ENCODE assay signal across 11 mouse cellular contexts in the genomic region with DNA sequence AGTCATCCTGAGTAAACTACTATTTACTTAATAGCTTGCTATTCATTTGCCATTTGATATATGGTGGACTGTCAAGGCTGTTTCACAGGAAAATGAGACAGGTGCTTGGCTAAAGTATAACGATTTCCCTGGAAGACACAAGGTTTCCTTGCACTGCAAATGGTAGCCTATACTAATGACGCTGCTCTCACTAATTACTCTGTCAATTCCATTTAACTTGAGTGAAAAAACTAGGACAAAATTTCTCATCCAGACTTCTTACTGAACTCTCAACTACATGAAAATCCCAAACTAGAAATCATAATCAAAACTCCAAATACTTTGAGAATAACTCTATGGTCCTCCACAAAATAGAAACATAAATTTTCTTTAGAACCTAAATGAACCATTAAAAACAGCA.
"Had no signal": no experiment of that assay in that cellular context is flagged by ENCODE, and none has a peak within 500 bp of the region (broad histone marks: within the 10 kb centered on the region; RNA-seq: fewer than 3 reads in every experiment).

No protein-coding gene starts in this region.

- DNase-seq: right cerebral cortex, adult 18-20 months; right cerebral cortex, postnatal 14 days; right cerebral cortex, postnatal 25 days; right cerebral cortex, postnatal 4 days; spleen, adult 18-20 months; thymus, adult 18-20 months; thymus, adult 2 months; thymus, postnatal 14 days; thymus, postnatal 25 days; thymus, postnatal 36 days; thymus, postnatal 4 days had no signal
